Mouse (Mus musculus) cerebellum, adult 9-11 months (tissue): ENCODE data around the gene Golt1b.
"Not testable (repeated sequence)": the region's sequence is repeated elsewhere in the genome, so short reads cannot be mapped to it uniquely, and the experiment has no call there.

Source experiments
- DNase-seq: peaks from one replicate; pipeline ENCODE4 v3.0.0; 2022

Golt1b gene

GRCm38 (mm10) chr6:142387011-142387754 is at the start of gene Golt1b, which contains the start of gene Recql:
TSS of gene Golt1b (plus strand) at chr6:142387221.
TSS of gene Recql (minus strand) at chr6:142387087.
- DNase-seq: peak; percentile 98

GRCm38 (mm10) chr6:142338961-142339360 is 48.1 kb upstream of the Golt1b start:
- DNase-seq: no peak

- DNase-seq: no peak
Measured at GRCm38 (mm10) chr6:142339576-142339975, 47.4 kb upstream of the Golt1b start.

GRCm38 (mm10) chr6:142343561-142343960 is 43.5 kb upstream of the Golt1b start:
- DNase-seq: no peak

GRCm38 (mm10) chr6:142345440-142346038 is 41.5 kb upstream of the Golt1b start, which contains the start of gene Pyroxd1:
TSS of gene Pyroxd1 (plus strand) at chr6:142345654.
- DNase-seq: peak; percentile 84

- no peak for DNase-seq
Measured at GRCm38 (mm10) chr6:142346181-142347110, 40.6 kb upstream of the Golt1b start.

GRCm38 (mm10) chr6:142347431-142348385 is 39.3 kb upstream of the Golt1b start:
- no peak for DNase-seq

GRCm38 (mm10) chr6:142352099-142352498 is 34.9 kb upstream of the Golt1b start:
- not testable (repeated sequence) for DNase-seq

- no peak for DNase-seq
Measured at GRCm38 (mm10) chr6:142357106-142357505, 29.9 kb upstream of the Golt1b start.

- DNase-seq: no peak
Measured at GRCm38 (mm10) chr6:142362036-142362435, 25.0 kb upstream of the Golt1b start.

- DNase-seq: no peak
Measured at GRCm38 (mm10) chr6:142363019-142363576, 23.9 kb upstream of the Golt1b start.

GRCm38 (mm10) chr6:142365742-142366472 is 21.1 kb upstream of the Golt1b start:
- no peak for DNase-seq

GRCm38 (mm10) chr6:142366473-142367018 is 20.5 kb upstream of the Golt1b start:
- no peak for DNase-seq

GRCm38 (mm10) chr6:142367565-142367964 is 19.5 kb upstream of the Golt1b start:
- no peak for DNase-seq

GRCm38 (mm10) chr6:142369568-142369967 is 17.5 kb upstream of the Golt1b start:
- DNase-seq: no peak

- DNase-seq: no peak
Measured at GRCm38 (mm10) chr6:142377081-142377480, 9.9 kb upstream of the Golt1b start.

GRCm38 (mm10) chr6:142378576-142379330 is 8.3 kb upstream of the Golt1b start:
- DNase-seq: no peak

- DNase-seq: no peak
Measured at GRCm38 (mm10) chr6:142379961-142380360, 7.1 kb upstream of the Golt1b start.

- no peak for DNase-seq
Measured at GRCm38 (mm10) chr6:142381615-142382014, 5.4 kb upstream of the Golt1b start.

GRCm38 (mm10) chr6:142384521-142384920 is 2.5 kb upstream of the Golt1b start:
- DNase-seq: no peak
